Mouse (Mus musculus): Measurements from ENCODE around the gene Crnkl1. TPM values are rescaled to one million over a fixed set of nuclear protein-coding genes. Genes with fewer than 3 reads are reported as not detected.

Crnkl1 gene
- polyA plus RNA-seq, 1 experiment from 2014 or later = 36.1 TPM

DNA sequence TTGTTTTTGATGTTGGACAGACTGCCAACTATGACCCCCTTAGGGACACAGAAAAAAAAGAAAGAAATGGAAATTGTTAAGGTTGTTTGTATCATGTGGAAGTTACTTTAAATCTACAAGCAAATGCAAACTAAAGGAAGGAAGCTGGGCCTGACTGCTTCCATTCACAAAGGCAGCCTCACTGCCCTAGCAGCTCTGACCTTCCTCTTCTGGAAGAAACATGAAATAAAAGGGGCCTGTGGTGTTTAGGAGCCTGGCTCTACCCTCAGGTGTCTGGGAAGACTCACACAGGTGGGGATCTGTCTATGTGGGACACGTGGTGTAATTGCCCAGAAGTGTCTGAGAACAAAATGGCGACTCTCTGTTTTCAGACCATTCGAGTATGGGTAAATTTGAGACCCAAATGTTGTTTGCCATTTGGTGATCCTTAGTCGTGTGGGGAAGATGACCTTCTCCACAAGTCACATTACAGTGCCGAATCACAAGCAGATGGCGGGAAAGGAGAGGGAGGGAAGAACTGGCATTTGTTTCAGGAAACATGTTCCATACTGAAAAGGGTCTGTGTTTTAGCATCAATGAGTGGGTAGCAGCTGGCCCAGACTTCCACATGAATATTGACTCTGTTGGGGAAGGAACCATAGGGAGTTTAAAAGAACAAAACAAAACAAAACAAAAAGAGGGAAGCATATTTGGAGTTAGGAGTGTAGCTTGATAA is 45.9 kb downstream of the Crnkl1 start:
- Histone ChIP-seq H3K27ac (peak overlapping the region; percentile 84), H3K4me3 (replicated peaks) (no peak overlapping the region), H3K4me2 (no peak overlapping the region), H3K27me3 (no peaks in the 10 kb centered on the region), H3K4me1 (replicated peaks) (peaks cover 40% of the 10 kb centered on the region), H3K9ac (replicated peaks) (no peak overlapping the region), H3K36me3 (peaks cover 37% of the 10 kb centered on the region), H3K9me3 (no peaks in the 10 kb centered on the region)
- no peak for ATAC-seq (ENCODE audit: insufficient number of reproducible peaks, insufficient read depth, low FRiP score, low TSS enrichment, low read depth)
- WGBS = 51% methylated on average over 6 of the region's 6 CpGs

DNA sequence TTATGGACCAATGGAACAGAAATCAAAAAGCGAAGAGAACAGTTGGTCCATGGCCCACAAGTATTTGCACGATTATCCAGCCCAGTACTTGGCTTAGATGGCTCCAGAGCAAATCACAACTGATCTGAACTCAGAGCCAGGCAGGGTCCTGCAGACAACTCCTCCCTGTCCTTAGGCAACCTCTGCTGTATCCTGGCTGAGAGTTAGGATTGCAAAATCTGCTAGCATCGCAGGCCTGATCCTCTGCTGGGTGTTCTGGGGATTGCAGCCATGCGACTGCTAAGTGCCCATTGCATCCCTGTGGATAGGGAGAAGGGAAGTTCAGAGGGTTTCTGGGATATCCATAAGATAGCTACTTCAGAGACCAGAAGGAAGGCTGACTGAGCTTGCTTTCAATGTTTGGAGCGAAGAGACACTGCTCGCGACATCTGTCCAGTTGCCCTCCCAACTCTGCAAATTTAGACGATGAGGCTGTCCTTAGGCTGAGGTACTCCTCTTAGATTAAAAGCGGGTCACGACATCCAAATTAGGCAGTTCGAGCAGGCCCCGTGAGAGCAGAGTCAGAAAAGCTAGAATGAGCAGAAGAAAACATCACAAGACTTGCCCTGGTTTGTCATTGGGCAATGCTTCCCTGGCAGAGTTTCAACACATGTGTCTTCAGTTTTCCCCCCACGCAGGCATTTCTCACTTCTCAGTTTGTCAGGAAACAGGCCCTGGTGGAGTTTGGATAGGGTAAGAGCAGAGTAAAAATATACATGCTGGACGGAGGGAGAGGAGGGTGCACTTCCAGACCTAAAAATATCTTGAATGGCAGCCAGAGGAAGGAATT is 46.7 kb downstream of the Crnkl1 start:
- Histone ChIP-seq H3K4me2 (no peak overlapping the region), H3K4me1 (replicated peaks) (peaks cover 48% of the 10 kb centered on the region), H3K9me3 (no peaks in the 10 kb centered on the region), H3K9ac (replicated peaks) (no peak overlapping the region), H3K4me3 (replicated peaks) (no peak overlapping the region), H3K27ac (peak overlapping the region; percentile 84), H3K36me3 (peaks cover 45% of the 10 kb centered on the region), H3K27me3 (no peaks in the 10 kb centered on the region)
- ATAC-seq (ENCODE audit: insufficient number of reproducible peaks, insufficient read depth, low FRiP score, low TSS enrichment, low read depth) = no peak
- WGBS = 56% methylated on average over 14 of the region's 14 CpGs

DNA sequence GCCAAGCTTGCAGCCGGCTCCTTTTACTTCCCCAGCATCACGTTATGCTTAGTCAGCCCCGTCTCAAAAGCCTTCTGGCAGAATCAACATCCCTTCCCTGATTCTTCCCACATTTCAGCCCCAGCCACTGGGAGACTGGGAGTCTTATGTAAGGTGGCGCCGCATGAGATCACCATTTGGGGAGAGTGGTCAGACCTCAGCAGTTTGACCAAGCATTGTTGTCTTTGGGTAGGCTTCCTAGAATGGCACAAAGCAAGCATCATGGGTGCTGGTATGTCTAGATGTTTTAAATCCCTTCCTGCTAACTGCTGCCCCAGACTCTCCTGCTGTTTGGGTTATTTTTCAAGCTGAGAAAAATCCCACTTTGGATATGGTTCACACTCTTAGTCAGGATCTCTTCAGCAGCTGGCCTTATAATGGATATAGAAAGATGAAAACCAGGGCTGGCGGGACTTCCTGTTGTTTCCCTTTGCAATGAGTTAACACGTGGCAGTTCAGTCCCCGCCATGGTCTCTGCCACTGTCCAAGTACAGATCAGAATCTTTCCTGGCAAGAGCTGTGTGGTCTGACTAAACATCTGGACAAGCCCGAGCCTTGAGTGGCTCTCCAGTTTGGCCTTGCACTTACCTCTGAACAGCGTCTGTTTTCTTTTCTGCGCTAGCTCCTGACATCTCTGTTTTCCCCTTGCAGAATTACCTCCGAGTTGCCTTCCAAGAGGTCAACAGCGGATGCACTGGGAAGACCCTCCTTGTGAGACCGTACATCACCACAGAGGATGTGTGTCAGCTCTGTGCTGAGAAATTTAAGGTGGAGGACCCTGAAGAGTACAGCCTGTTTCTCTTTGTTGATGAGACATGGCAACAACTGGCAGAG is 49.7 kb downstream of the Crnkl1 start:
- Histone ChIP-seq H3K4me3 (replicated peaks) (no peak overlapping the region), H3K36me3 (peaks cover 53% of the 10 kb centered on the region), H3K9me3 (no peaks in the 10 kb centered on the region), H3K9ac (replicated peaks) (no peak overlapping the region), H3K27ac (peak overlapping the region; percentile 83), H3K4me2 (no peak overlapping the region), H3K27me3 (no peaks in the 10 kb centered on the region), H3K4me1 (replicated peaks) (peaks cover 75% of the 10 kb centered on the region)
- 49% methylated on average over 14 of the region's 14 CpGs for WGBS
- ATAC-seq (ENCODE audit: insufficient number of reproducible peaks, insufficient read depth, low FRiP score, low TSS enrichment, low read depth) = no peak

DNA sequence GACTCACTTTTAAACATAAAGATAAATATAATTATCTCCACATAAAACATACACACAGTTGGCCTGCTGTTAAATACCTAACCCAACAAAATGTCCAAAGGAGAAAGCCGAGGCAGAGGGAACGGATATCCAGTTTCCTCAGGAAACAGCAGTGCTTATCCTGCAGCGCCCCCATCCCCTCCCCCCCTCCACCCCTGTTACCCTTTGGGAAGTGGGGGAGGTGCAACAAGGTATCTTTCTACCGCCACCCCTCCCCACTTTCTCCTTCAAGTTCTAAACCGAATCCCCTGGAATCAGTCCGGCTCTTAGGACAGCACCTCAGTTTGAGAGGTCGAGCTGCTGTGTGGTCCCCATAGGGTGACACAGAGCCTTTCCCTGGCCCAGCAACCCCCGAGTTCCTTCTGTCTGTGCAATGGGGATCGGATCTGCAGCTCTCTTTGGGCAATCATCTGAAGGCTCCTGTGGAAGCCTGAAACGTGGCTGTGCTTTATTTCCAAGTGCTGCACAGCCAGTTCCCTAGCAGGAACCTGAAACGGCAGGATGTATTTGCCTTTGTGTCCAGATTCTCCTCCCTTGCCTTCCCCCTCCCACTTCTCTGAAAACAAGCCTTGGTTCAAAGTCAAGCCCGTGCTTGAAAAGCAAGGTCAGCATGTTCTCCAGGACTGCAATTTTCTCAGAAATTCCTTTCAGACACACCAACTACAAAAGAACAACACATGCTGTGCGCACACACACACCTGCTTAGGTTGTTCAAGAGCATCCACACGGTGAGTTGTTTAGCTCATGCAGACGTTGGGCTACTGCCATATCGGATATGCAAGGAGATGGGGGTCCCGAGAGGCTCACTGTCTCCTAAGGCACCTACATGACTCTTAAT is 50.5 kb downstream of the Crnkl1 start:
- H3K9me3 ChIP-seq = no peaks in the 10 kb centered on the region
- H3K27me3 ChIP-seq = no peaks in the 10 kb centered on the region
- peaks cover 61% of the 10 kb centered on the region for H3K36me3 ChIP-seq
- 24% methylated on average over 17 of the region's 17 CpGs for WGBS
- ATAC-seq (ENCODE audit: insufficient number of reproducible peaks, insufficient read depth, low FRiP score, low TSS enrichment, low read depth) = no peak
- H3K27ac ChIP-seq = peak overlapping the region; percentile 83
- peaks cover 75% of the 10 kb centered on the region for H3K4me1 ChIP-seq (replicated peaks)
- no peak overlapping the region for H3K9ac ChIP-seq (replicated peaks)
- H3K4me2 ChIP-seq = peak overlapping the region; percentile 17; the same call in 1 of the 2 replicates
- H3K4me3 ChIP-seq (replicated peaks) = no peak overlapping the region

DNA sequence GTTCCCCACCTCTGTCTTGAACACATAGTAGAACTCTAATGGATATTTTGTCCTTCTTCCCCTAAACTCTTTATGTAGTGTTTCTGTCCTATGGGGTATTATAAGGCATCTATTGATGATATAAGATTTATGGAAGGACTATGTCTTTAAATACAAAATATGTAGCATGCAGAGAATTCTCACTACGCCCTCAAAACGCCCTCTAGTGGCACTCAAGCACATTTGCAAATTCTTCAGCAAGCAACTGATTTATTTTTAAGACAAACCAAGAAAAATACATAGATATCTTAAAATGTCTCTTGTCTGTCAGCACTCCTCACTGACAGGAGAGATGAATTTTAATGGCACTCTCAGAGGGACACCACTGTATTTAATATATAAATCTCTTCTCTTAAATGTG is 52.4 kb downstream of the Crnkl1 start:
- H3K4me3 ChIP-seq (replicated peaks) = no peak overlapping the region
- H3K9me3 ChIP-seq = no peaks in the 10 kb centered on the region
- 26% methylated on average over 2 of the region's 2 CpGs for WGBS
- H3K4me1 ChIP-seq (replicated peaks) = peaks cover 60% of the 10 kb centered on the region
- no peaks in the 10 kb centered on the region for H3K27me3 ChIP-seq
- no peak overlapping the region for H3K9ac ChIP-seq (replicated peaks)
- peaks cover 75% of the 10 kb centered on the region for H3K36me3 ChIP-seq
- H3K27ac ChIP-seq = peak overlapping the region; percentile 94
- no peak overlapping the region for H3K4me2 ChIP-seq
- ATAC-seq (ENCODE audit: insufficient number of reproducible peaks, insufficient read depth, low FRiP score, low TSS enrichment, low read depth) = no peak

DNA sequence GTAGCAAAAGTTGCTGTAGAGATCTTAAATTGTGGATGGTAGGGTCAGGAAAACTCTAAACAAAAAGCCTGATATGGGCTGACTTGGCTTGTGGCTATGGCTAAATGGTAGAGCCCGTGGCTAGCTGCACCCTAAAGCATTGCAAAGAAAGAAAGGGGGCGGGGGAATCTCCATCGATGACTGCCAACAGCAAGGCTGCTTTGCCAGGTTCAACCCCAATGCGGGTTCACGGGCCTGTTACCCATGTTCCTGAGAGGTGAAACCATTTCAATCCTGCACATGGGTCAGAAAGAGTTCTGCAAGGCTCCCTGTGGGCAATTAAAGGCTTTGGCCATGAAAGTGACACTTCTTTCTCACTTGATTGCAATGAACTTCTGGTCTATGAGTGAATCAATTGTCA is 52.9 kb downstream of the Crnkl1 start:
- Histone ChIP-seq H3K4me2 (peak overlapping the region; percentile 29; the same call in 1 of the 2 replicates), H3K27me3 (no peaks in the 10 kb centered on the region), H3K4me1 (replicated peaks) (peaks cover 58% of the 10 kb centered on the region), H3K4me3 (replicated peaks) (no peak overlapping the region), H3K36me3 (peaks cover 75% of the 10 kb centered on the region), H3K27ac (peak overlapping the region; percentile 94), H3K9me3 (no peaks in the 10 kb centered on the region), H3K9ac (replicated peaks) (no peak overlapping the region)
- 71% methylated on average over 5 of the region's 5 CpGs for WGBS
- no peak for ATAC-seq (ENCODE audit: insufficient number of reproducible peaks, insufficient read depth, low FRiP score, low TSS enrichment, low read depth)

DNA sequence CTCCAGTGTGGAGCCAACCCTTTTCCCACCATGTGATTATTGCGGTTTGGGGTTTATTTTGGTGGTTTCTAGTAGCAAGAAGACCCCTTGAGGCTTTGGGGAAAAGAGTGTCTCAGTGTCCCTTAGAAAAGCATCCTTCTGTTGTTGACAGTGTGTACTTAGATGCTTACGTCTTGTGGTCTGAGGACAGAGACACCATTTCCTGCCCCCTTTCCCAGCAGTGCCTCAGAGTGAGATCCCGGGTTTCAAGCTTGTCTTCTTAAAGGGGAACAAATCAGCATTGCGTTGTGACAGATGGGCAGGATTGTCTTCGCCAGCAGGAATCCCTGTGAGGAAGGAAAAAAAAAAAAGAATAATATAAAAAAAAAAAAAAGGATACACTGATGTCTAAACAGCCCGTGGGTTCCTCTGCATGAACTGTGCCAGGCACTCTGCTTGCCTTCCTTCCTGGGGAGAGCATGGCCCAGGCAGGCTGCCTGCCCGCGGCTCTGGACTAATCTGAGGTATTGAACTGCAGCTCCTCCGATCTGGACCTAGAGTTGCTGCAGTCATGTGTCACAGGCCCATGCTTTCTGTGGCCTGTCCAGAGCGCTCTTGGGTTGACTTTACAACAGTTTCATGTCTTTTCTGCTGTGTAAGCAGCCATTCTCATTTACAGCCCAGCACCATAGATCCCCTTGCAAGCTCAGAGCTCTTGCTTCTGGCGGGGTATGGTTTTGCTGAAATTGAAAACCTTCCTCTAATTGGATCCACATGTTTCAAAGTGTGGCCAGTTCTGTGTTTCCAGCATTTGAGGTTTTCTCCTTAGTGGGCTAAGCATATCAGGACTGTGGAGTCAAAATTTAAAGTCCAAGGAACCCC is 53.7 kb downstream of the Crnkl1 start:
- Histone ChIP-seq H3K27me3 (no peaks in the 10 kb centered on the region), H3K36me3 (peaks cover 77% of the 10 kb centered on the region), H3K27ac (peak overlapping the region; percentile 94), H3K4me2 (peak overlapping the region; percentile 29), H3K9me3 (no peaks in the 10 kb centered on the region), H3K4me1 (replicated peaks) (peaks cover 58% of the 10 kb centered on the region), H3K4me3 (replicated peaks) (no peak overlapping the region), H3K9ac (replicated peaks) (peak overlapping the region; percentile 40; the same call in 1 of the 2 replicates)
- peak; percentile 86 for ATAC-seq (ENCODE audit: insufficient number of reproducible peaks, insufficient read depth, low FRiP score, low TSS enrichment, low read depth)
- WGBS = 29% methylated on average over 11 of the region's 11 CpGs

DNA sequence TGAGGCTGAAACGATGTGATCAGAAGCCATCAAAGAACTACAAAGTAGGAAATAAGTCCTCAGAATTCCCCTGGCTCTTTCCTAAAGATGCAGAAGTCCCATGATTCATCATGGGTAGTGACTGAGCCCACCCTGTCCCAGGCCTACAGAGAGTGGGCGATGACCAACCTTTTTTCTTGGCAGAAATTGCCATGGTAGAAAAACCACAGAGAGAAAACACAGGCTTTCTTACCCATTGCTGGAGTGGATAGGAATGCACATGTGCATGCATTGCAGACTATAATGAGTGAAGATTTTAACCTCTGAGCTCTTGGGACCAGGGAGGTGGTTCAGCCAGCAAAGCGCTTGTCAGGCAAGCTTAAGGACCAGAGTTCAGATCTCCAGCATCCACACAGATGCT is 57.6 kb downstream of the Crnkl1 start:
- Histone ChIP-seq H3K4me1 (replicated peaks) (peaks cover 24% of the 10 kb centered on the region), H3K9ac (replicated peaks) (no peak overlapping the region), H3K36me3 (peaks cover 47% of the 10 kb centered on the region), H3K9me3 (no peaks in the 10 kb centered on the region), H3K27ac (no peak overlapping the region), H3K4me2 (no peak overlapping the region), H3K4me3 (replicated peaks) (no peak overlapping the region), H3K27me3 (no peaks in the 10 kb centered on the region)
- no peak for ATAC-seq (ENCODE audit: insufficient number of reproducible peaks, insufficient read depth, low FRiP score, low TSS enrichment, low read depth)
- 84% methylated on average over 3 of the region's 3 CpGs for WGBS

DNA sequence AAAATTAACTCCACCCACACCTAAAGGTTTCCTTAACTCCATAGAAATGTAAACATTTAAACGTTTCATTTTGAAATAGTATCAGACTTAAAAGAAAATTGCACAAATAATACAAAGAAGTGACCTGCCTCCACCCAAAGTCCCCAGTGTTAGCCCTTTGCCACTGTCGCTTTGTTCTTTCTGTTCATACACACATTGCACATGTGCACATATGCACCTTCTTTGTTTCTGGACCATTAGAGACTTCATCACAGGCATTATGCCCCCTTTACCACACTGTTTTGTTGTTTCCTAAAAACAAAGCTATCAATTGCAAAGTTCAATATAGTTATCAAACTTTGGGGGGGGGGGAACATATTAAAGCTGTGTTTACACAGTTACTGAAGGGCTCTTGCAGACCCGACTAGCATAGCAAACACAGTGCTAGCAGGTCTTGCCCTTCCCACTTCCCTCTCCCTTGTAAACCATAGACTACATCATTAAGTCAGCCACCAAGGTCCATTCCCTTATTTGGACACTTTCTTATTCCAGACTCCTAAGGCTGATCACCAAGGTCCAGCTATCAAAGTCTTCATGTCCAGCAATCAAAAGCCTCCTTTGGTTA is 59.8 kb downstream of the Crnkl1 start:
- no peak for ATAC-seq (ENCODE audit: insufficient number of reproducible peaks, insufficient read depth, low FRiP score, low TSS enrichment, low read depth)
- Histone ChIP-seq H3K27ac (no peak overlapping the region), H3K4me3 (replicated peaks) (no peak overlapping the region), H3K9me3 (no peaks in the 10 kb centered on the region), H3K4me2 (no peak overlapping the region), H3K9ac (replicated peaks) (no peak overlapping the region), H3K27me3 (no peaks in the 10 kb centered on the region), H3K4me1 (replicated peaks) (peaks cover 3% of the 10 kb centered on the region; the same call in 1 of the 2 replicates), H3K36me3 (peaks cover 39% of the 10 kb centered on the region)
- WGBS = 67% methylated on average over 3 of the region's 3 CpGs

Data from limb, embryonic 12.5 days (tissue).